Mouse (Mus musculus): ENCODE data around the gene Polr1e. TPM values are rescaled to one million over a fixed set of nuclear protein-coding genes. Genes with fewer than 3 reads are reported as not detected.
"Not testable (repeated sequence)": the region's sequence is repeated elsewhere in the genome, so short reads cannot be mapped to it uniquely, and the experiment has no call there.

The Polr1e gene
- polyA plus RNA-seq, 1 experiment from 2014 or later = 35.1 TPM

DNA sequence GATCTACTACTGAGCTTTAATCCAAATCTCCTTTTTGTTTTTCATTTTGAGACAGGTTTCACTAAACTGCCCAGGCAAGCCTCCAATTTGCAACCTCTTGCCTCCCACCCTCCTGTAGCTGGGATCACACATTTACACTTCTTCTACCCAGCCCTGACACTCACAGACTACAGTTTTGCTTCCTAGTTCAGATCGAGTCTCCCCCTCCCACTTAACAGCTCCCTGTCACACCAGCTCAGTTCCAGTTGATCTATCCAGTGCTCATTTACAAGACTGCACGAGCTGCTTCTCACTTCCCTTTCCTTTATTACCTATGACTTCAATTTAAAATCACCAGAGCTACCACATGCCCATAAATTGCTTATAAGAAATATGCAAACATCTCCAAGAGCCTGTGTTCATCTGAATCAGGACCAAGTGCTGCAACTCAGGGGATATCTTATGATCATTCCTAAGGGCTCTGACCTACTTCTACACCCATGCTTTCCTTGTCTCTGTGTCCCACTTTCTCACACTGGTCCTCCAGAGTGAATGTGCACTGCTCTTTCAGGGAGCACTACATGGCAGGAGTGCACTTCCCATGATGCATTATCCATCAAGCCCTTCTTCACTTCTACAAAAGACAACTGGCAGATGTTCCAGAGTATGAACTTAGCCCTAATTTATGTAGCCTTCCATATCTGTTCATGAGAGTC lies 47.8 kb downstream of the Polr1e start:
- Histone ChIP-seq H3K27me3 (replicated peaks; ENCODE audit: control insufficient read depth, insufficient read depth, low read length) (no peaks in the 10 kb centered on the region), H3K4me1 (replicated peaks; ENCODE audit: control insufficient read depth, insufficient read depth, low read length) (peaks cover 8% of the 10 kb centered on the region; the same call in 1 of the 2 replicates), H3K4me3 (replicated peaks; ENCODE audit: low read length) (no peak overlapping the region), H3K9ac (replicated peaks; ENCODE audit: low read depth, low read length) (no peak overlapping the region), H3K27ac (ENCODE audit: low read length) (no peak overlapping the region), H3K4me2 (ENCODE audit: low read length) (no peak overlapping the region), H3K9me3 (ENCODE audit: control insufficient read depth, low read length) (no peaks in the 10 kb centered on the region), H3K36me3 (ENCODE audit: control insufficient read depth, insufficient read depth) (peaks cover 4% of the 10 kb centered on the region; the same call in 1 of the 2 replicates)
- ATAC-seq = no peak
- 46% methylated on average over 2 of the region's 2 CpGs for WGBS

DNA sequence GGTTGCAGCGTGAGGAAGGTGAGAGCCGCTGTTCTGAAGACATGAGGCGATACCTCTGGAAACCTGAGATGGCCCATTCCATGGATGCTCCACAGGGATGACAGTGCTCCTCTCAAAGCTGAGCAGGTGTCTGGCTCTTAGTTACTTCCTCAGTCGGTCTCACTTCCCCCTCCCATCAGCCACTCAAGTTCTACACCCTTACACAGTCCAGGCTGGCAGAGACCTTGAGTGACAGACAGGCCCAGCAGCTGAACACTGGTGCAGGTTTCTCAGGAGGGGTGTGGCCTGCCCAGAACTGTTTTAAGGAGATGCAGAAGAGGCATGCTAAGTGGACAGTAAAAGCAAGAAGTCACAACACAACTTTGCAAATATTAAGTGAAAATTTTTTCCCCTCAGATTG lies 49.4 kb downstream of the Polr1e start:
- Histone ChIP-seq H3K27ac (ENCODE audit: low read length) (no peak overlapping the region), H3K9ac (replicated peaks; ENCODE audit: low read depth, low read length) (no peak overlapping the region), H3K4me1 (replicated peaks; ENCODE audit: control insufficient read depth, insufficient read depth, low read length) (peaks cover 8% of the 10 kb centered on the region; the same call in 1 of the 2 replicates), H3K9me3 (ENCODE audit: control insufficient read depth, low read length) (no peaks in the 10 kb centered on the region), H3K36me3 (ENCODE audit: control insufficient read depth, insufficient read depth) (no peaks in the 10 kb centered on the region), H3K27me3 (replicated peaks; ENCODE audit: control insufficient read depth, insufficient read depth, low read length) (no peaks in the 10 kb centered on the region), H3K4me3 (replicated peaks; ENCODE audit: low read length) (no peak overlapping the region), H3K4me2 (ENCODE audit: low read length) (no peak overlapping the region)
- no peak for ATAC-seq
- 86% methylated on average over 4 of the region's 4 CpGs for WGBS

DNA sequence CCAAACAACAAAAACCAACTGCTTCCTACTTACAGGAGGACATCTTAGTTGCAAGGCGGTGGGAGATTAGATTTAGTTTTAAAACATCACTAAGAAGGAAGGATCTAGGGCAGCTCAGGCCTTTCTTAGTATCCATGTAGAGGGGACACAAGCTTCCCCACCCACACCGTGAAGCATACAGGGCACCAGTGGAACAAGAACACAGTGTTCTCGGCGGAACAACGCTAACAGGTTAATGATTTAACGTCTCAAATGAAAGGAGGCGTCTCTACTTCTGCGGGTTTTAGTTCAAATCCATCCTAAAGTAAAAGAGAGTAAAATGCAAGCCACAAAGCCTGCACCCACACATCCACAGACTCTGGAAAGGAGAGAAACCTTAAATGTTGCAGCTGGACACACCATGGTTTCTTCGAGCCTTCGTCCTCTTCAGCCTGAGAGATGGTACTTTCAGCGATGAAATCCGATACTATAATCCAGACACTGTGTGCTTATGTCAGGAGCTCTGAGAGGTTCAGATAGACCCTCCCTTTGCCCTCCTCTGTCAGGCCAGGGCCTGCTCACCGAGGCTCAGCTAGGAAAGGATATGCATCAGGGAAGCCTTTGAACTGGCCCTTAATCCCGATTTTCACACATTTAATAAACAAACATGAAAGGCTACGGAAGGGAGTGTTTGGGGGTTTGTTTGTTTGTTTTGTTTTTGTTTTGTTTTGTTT lies 54.0 kb downstream of the Polr1e start:
- WGBS = 80% methylated on average over 15 of the region's 15 CpGs

DNA sequence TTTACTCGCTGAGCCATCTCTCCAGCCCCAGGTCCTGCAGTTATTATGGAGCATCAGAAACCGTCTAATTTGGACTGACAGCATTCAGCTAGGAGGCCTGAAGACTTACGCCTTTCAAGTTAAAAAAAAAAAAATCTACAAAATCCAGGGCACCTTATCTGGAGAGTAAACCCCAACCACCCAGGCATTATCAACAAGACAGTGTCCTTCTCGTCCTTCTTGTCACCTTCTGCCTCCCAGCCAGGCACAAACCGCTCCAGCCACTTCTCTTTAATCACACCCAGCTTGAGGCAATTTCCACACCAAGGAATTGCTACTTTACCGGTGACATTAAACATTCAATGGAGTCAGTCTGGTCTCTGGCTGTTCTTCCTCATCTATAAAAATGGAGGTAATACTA lies 55.2 kb downstream of the Polr1e start:
- Histone ChIP-seq H3K27ac (ENCODE audit: low read length) (no peak overlapping the region), H3K4me2 (ENCODE audit: low read length) (no peak overlapping the region), H3K4me3 (replicated peaks; ENCODE audit: low read length) (no peak overlapping the region), H3K4me1 (replicated peaks; ENCODE audit: control insufficient read depth, insufficient read depth, low read length) (peaks cover 8% of the 10 kb centered on the region; the same call in 1 of the 2 replicates), H3K9ac (replicated peaks; ENCODE audit: low read depth, low read length) (no peak overlapping the region), H3K36me3 (ENCODE audit: control insufficient read depth, insufficient read depth) (no peaks in the 10 kb centered on the region; the same call in 1 of the 2 replicates), H3K27me3 (replicated peaks; ENCODE audit: control insufficient read depth, insufficient read depth, low read length) (no peaks in the 10 kb centered on the region), H3K9me3 (ENCODE audit: control insufficient read depth, low read length) (no peaks in the 10 kb centered on the region)
- no peak for ATAC-seq
- 88% methylated on average over 6 of the region's 6 CpGs for WGBS

More for the DNA sequence above, 54.0 kb downstream of the Polr1e start:
- Histone ChIP-seq H3K9me3 (ENCODE audit: control insufficient read depth, low read length) (no peaks in the 10 kb centered on the region), H3K27me3 (replicated peaks; ENCODE audit: control insufficient read depth, insufficient read depth, low read length) (no peaks in the 10 kb centered on the region), H3K4me2 (ENCODE audit: low read length) (no peak overlapping the region), H3K36me3 (ENCODE audit: control insufficient read depth, insufficient read depth) (no peaks in the 10 kb centered on the region), H3K4me1 (replicated peaks; ENCODE audit: control insufficient read depth, insufficient read depth, low read length) (peaks cover 8% of the 10 kb centered on the region; the same call in 1 of the 2 replicates), H3K9ac (replicated peaks; ENCODE audit: low read depth, low read length) (no peak overlapping the region), H3K27ac (ENCODE audit: low read length) (no peak overlapping the region), H3K4me3 (replicated peaks; ENCODE audit: low read length) (no peak overlapping the region)
- no peak for ATAC-seq

DNA sequence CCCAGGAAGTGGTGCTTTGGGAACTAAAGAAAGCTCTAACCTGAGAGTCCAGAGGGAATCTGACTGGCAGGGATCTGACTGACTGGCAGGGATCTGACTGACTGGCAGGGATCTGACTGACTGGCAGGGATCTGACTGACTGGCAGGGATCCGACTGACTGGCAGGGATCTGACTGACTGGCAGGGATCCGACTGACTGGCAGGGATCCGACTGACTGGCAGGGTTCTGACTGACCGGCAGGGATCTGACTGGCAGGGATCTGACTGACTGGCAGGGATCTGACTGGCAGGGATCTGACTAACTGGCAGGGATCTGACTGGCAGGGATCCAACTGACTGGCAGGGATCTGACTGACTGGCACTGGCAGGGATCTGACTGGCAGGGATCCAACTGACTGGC lies 62.7 kb downstream of the Polr1e start:
- H3K27ac ChIP-seq (ENCODE audit: low read length) = peak overlapping the region; percentile 3; the same call in 1 of the 2 replicates
- H3K9ac ChIP-seq (replicated peaks; ENCODE audit: low read depth, low read length); H3K4me3 ChIP-seq (replicated peaks; ENCODE audit: low read length); H3K9me3 ChIP-seq (ENCODE audit: control insufficient read depth, low read length); ATAC-seq; H3K36me3 ChIP-seq (ENCODE audit: control insufficient read depth, insufficient read depth); H3K27me3 ChIP-seq (replicated peaks; ENCODE audit: control insufficient read depth, insufficient read depth, low read length); H3K4me2 ChIP-seq (ENCODE audit: low read length): not testable (repeated sequence)
- peaks cover 14% of the 10 kb centered on the region for H3K4me1 ChIP-seq (replicated peaks; ENCODE audit: control insufficient read depth, insufficient read depth, low read length)
- WGBS = 65% methylated on average over 4 of the region's 4 CpGs

DNA sequence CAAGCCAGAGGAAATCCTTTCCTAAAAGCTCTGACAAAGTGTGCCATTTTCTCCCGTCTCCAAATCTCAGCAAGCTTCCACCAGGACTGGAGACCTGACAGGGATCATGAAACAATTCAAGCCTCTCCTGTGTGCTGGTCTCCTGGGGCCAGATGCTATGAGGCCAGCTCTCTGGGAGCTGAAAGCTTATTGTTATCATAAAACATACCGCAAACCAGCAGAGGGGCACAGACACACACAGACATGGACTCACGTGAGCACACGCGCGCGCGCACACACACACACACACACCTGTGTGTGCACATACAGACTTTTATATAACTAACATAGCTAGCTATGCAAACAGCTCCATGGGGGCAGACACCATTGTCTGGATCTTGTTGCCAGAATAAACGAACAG lies 64.6 kb downstream of the Polr1e start:
- Histone ChIP-seq H3K27ac (ENCODE audit: low read length) (peak overlapping the region; percentile 91), H3K9me3 (ENCODE audit: control insufficient read depth, low read length) (no peaks in the 10 kb centered on the region), H3K9ac (replicated peaks; ENCODE audit: low read depth, low read length) (peak overlapping the region; percentile 96), H3K4me2 (ENCODE audit: low read length) (peak overlapping the region; percentile 53), H3K4me3 (replicated peaks; ENCODE audit: low read length) (peak overlapping the region; percentile 80), H3K36me3 (ENCODE audit: control insufficient read depth, insufficient read depth) (no peaks in the 10 kb centered on the region; the same call in 1 of the 2 replicates), H3K27me3 (replicated peaks; ENCODE audit: control insufficient read depth, insufficient read depth, low read length) (no peaks in the 10 kb centered on the region), H3K4me1 (replicated peaks; ENCODE audit: control insufficient read depth, insufficient read depth, low read length) (peaks cover 14% of the 10 kb centered on the region)
- WGBS = 58% methylated on average over 9 of the region's 9 CpGs
- ATAC-seq = peak; percentile 0; the same call in 1 of the 2 replicates

DNA sequence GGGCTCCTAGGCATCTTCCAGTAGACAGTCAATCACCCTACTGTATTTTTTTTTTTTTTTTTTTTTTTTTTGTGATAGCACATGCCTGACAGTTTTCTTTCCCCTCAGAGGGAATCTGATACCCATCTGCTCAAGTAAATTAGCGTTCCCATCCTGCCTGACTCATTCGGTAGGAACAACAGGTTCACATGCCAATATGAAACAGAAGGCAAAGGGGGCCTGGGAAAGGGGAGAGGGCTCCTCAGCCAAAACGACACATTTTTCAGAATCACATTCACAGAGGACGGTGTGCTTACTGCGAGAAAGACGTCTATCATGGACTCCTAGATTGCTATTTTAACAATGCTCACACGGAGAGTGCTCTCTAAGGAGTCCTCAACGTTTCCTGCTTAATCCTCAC lies 65.1 kb downstream of the Polr1e start:
- peak; percentile 40 for ATAC-seq
- peak overlapping the region; percentile 80 for H3K4me3 ChIP-seq (replicated peaks; ENCODE audit: low read length)
- peaks cover 14% of the 10 kb centered on the region for H3K4me1 ChIP-seq (replicated peaks; ENCODE audit: control insufficient read depth, insufficient read depth, low read length)
- H3K27ac ChIP-seq (ENCODE audit: low read length) = peak overlapping the region; percentile 91
- no peaks in the 10 kb centered on the region for H3K9me3 ChIP-seq (ENCODE audit: control insufficient read depth, low read length)
- H3K36me3 ChIP-seq (ENCODE audit: control insufficient read depth, insufficient read depth) = no peaks in the 10 kb centered on the region; the same call in 1 of the 2 replicates
- H3K4me2 ChIP-seq (ENCODE audit: low read length) = peak overlapping the region; percentile 53
- H3K27me3 ChIP-seq (replicated peaks; ENCODE audit: control insufficient read depth, insufficient read depth, low read length) = no peaks in the 10 kb centered on the region
- WGBS = under 1% methylated on average over 8 of the region's 8 CpGs
- peak overlapping the region; percentile 96 for H3K9ac ChIP-seq (replicated peaks; ENCODE audit: low read depth, low read length)

DNA sequence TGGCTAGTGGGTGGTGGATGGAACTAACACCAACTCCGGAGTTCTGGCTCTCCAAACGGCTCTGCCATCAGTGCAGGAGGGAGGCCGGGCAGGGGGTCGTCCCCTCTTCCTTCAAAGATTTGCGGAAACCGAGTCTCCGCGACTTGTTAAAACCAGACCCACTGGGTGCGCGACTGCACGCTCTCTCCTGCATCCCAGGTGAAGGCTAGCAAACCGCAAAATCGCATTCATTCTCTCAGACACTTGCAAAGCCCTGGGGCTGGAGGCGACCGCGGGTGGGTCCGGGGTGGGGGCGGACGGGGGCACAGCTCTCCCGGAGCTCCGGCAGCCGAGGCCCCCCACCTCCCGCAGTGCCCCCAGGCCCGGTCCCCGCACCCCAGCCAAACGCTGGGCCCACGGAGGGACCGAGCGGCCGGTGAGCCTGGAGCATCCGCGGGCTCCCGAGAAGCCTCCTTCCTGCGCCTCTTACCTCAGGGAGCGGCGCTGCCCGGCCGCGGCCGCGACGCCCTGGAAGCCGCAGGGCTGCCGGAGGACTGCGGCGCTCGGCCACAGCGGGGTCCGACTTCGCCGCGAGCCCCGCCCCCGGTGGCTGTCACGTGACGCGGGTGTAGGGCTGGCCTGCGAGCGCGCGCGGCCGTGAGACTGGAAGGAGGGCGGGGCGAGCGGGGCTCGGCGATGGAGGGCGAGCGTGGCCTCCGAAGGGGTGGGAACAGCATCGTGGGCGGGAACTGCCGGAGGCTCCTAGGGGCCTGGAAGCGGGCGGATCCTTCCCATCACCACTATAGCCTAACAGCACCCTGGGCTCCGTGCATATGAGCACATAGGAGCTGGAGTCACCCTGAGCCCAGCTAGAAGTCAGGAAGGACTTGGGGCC lies 65.9 kb downstream of the Polr1e start, which contains the start of gene Fbxo10:
Fbxo10 (minus strand) TSS at position 584 of the 874 bp plus-strand sequence.
- H3K27ac ChIP-seq (ENCODE audit: low read length) = peak within 1 kb of the TSS; percentile 91
- peak; percentile 86 for ATAC-seq
- peak within 1 kb of the TSS; percentile 80 for H3K4me3 ChIP-seq (replicated peaks; ENCODE audit: low read length)
- no peaks in the 10 kb centered on the region for H3K27me3 ChIP-seq (replicated peaks; ENCODE audit: control insufficient read depth, insufficient read depth, low read length)
- peak within 1 kb of the TSS; percentile 96 for H3K9ac ChIP-seq (replicated peaks; ENCODE audit: low read depth, low read length)
- no peaks in the 10 kb centered on the region for H3K9me3 ChIP-seq (ENCODE audit: control insufficient read depth, low read length)
- under 1% methylated on average over 56 of the region's 77 CpGs for WGBS
- H3K4me1 ChIP-seq (replicated peaks; ENCODE audit: control insufficient read depth, insufficient read depth, low read length) = peaks cover 14% of the 10 kb centered on the region
- H3K4me2 ChIP-seq (ENCODE audit: low read length) = peak within 1 kb of the TSS; percentile 53
- no peaks in the 10 kb centered on the region for H3K36me3 ChIP-seq (ENCODE audit: control insufficient read depth, insufficient read depth)

Data from forebrain, embryonic 16.5 days (tissue).